13 mouse cellular contexts compared by ENCODE assay signal in genomic region chr12:110539346-110539745, GRCm38 (mm10).
"Had no signal": no experiment of that assay in that cellular context is flagged by ENCODE, and none has a peak within 500 bp of the region (broad histone marks: within the 10 kb centered on the region; RNA-seq: fewer than 3 reads in every experiment).

No protein-coding gene starts in this region.

- ATAC-seq: intestine, embryonic 16.5 days; midbrain, embryonic 15.5 days had no signal

- H3K27me3 ChIP-seq: hindbrain, embryonic 15.5 days; limb, embryonic 15.5 days; midbrain, embryonic 15.5 days; neural tube, embryonic 12.5 days had no signal

- H3K4me3 ChIP-seq: hindbrain, embryonic 15.5 days; limb, embryonic 15.5 days; midbrain, embryonic 10.5 days; midbrain, embryonic 15.5 days; neural tube, embryonic 12.5 days had no signal

- H3K4me2 ChIP-seq: hindbrain, embryonic 15.5 days; limb, embryonic 15.5 days; midbrain, embryonic 15.5 days; neural tube, embryonic 12.5 days had no signal

- H3K9ac ChIP-seq: hindbrain, embryonic 15.5 days; limb, embryonic 15.5 days; liver, embryonic 14.5 days; midbrain, embryonic 15.5 days; neural tube, embryonic 12.5 days had no signal

- H3K9me3 ChIP-seq: hindbrain, embryonic 15.5 days; limb, embryonic 15.5 days; midbrain, embryonic 10.5 days; midbrain, embryonic 15.5 days; neural tube, embryonic 12.5 days had no signal

- H3K36me3 ChIP-seq: hindbrain, embryonic 15.5 days; midbrain, embryonic 15.5 days; neural tube, embryonic 12.5 days had no signal

- H3K27ac ChIP-seq: hindbrain, embryonic 15.5 days; limb, embryonic 15.5 days; liver, embryonic 14.5 days; midbrain, embryonic 10.5 days; midbrain, embryonic 15.5 days; neural tube, embryonic 12.5 days; stomach, postnatal 0 days had no signal

- DNase-seq: layer of hippocampus, adult 9-11 months; layer of hippocampus, postnatal 36 days; lung, adult 18-20 months; thymus, adult 2 months; thymus, postnatal 25 days had no signal

- H3K4me1 ChIP-seq: hindbrain, embryonic 15.5 days; midbrain, embryonic 15.5 days had no signal
